Mouse (Mus musculus) olfactory bulb, adult 2 months (tissue): Measurements from ENCODE around the gene Usp13.

Source experiments
- CTCF ChIP-seq: fragments of 200-500 bp; IDR thresholded peaks from 2 replicates; pipeline ENCODE4 v1.5.1; 2012; ENCODE audit warnings: low read depth, mild to moderate bottlenecking, low read length, moderate library complexity; ENCODE audit not compliant: insufficient read depth
- POLR2A ChIP-seq: fragments of 200-500 bp; IDR thresholded peaks from 2 replicates; pipeline ENCODE4 v1.6.1; 2012; ENCODE audit warnings: mild to moderate bottlenecking, low read depth, low read length, moderate library complexity; ENCODE audit not compliant: insufficient read depth

DNA sequence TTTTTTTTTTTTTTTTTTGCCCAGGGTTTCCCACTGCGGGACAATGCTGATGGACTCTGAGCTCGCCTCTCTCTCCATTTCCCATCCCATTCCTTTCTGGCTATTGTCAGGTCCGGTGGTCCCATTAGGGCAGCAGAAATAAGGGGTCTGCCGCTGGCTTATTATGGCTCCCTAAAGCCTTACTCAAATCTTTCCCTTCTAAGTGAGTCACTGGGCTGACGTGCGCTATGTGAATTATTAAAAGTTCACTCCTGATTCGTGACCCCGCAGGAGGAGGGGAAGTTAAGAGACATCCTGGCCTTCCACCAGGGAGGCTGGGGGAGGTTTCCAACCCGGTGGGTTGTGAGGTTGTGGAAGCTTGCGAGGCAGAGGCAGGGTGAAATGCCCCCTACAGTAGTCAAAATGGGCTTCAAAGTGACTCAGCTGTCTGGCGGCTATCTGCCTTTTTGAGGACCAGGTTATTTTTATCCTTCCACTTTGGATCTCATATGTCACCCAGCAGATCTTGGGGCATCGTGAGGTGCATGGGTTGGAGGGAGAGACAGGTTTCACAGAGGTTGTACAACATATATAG is 1.1 kb downstream of the Usp13 start:
- TF ChIP-seq CTCF (no peak), POLR2A (no peak)
